Mouse (Mus musculus): ENCODE data around the gene Fcrl5.
"Not testable (repeated sequence)": the region's sequence is repeated elsewhere in the genome, so short reads cannot be mapped to it uniquely, and the experiment has no call there.

Fcrl5 gene

GRCm38 (mm10) chr3:87435479-87435878, at the start of gene Fcrl5:
Gene Fcrl5 (plus strand): TSS chr3:87435773.
- no peak for DNase-seq

DNA sequence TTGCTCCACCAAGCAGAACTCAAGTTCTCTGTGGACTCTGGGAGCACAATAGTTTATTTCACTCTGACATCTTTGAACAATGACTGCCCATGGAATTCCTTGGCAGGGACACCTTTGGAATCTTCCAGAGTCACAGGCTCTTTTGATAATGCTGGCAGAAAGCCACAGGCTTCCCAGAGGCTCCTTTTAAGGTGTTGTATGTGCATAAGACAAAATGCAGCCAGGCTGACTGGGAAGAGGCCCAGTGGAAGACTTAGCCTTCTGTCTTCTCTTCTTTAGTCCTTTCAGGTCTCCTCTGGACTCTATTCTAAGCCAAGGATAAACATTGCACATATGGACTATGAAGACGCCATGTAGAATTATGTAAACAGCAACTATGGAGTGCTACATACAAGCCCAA, 44.6 kb upstream of the Fcrl5 start:
- no peak for DNase-seq

DNA sequence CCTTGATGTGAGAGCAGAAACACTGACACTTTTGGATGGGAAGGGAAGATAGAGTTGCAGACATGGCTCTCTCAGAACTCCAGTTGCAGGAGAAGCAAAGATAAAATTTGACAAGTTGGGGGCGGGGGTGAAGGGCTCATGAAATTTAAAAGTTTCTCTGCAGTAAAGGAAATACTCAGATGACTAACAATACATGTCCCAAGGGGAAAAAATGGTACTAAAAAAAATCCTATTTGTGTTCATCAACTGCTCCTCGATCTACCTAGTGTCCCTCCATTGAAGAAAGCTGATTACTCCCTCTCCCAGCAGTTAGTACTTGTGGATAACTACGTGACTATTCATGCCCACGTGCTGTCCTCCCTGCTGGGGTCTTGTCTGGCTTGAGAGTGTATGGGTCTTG, 36.8 kb upstream of the Fcrl5 start:
- DNase-seq, result no peak

- no peak for DNase-seq
Observed at GRCm38 (mm10) chr3:87399906-87400305, 35.7 kb upstream of the Fcrl5 start.

DNA sequence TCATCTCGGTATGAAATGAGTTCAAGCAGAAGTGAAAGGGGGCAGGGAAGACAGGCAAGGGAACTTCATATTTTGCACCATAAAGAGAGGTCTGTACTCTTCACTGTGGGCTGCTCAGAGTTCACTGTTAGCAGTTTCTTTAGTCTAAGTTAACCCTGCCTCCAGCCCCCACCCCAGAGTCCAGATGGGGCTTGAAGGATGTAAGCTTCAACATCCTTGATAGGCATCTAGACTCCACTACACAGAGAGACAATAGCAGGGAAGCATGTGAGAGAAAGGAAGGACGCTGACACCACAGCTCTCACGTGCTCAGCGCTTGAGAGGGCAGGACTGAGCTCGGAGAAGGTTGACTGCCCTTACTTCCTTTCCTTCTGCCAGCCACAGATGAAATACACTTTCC, 34.3 kb upstream of the Fcrl5 start:
- no peak for DNase-seq

GRCm38 (mm10) chr3:87408171-87408570, 27.4 kb upstream of the Fcrl5 start:
- no peak for DNase-seq

DNA sequence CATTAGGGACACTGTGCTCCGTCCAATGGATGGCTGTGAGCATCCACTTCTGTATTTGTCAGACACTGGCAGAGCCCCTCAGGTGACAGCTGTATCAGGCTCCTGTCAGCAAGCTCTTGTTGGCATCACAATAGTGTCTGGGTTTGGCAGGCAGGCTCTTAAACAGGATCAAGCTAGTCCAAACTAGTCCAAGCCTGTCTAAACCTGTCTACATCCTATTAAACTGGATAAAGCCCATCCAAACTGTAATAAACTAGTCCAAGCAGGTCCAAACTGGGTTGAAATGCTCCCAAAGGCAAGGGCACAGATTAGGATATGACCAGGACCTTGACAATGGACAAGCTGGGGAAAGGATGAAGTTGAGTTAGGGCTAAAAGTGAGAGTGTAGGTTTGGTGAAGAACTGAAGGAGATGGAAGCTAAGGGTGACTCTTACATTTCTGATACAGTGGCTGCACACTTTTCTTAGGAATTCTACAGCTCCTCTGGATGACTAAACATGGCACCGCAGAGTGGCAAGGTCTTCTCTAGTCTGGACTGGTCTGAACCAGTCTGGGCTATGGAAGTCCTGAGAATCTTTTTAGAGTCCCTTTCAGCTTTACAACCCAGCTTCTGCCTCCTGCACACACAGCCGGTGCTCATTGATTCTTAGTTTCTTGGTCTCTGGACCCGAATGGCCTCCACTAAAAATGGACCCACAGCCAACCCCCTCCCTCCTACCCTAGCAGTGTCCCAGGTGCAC, 26.2 kb upstream of the Fcrl5 start:
- DNase-seq, result no peak

DNA sequence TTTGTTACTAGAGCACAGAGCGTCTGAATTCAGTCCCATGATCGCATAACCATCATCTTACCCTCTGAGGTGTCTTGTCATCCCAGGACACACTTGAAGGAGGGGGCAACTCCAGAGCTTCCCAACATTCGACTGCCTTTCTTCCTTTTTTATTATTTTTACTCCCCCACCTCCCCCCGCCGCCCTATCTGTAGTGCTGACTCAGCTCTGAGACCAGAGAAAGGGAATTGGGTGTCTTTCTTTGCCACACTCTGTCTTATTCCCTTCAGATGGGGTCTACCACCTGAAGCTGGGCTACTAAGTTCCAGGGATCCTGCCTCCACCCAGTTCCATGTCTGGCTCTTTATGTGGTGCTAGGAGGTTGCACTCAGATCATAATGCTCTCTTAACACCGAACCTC, 25.0 kb upstream of the Fcrl5 start:
- DNase-seq, result no peak

DNA sequence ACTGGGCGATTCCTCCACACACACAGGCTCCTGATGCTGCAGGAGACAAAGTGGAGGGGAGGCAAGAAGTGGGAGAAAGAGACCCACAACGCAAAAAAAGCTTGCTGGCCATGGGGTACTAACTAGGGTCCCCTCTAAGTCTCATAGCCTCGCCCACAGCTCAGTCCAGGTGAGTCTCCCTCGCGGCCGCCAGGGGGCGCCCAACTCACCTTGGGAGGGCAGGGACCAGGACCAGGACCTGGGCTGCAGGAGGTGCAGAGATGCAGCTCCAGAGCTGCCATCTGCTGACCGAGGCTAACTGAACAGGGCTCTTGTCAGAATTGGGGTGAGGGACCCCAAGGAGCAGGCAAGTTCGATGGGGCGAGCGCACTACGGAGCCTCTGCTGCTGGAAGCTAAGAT, 24.4 kb upstream of the Fcrl5 start:
- peak; percentile 27 to 56 for DNase-seq

GRCm38 (mm10) chr3:87420645-87421044, 14.9 kb upstream of the Fcrl5 start:
- no peak for DNase-seq

DNA sequence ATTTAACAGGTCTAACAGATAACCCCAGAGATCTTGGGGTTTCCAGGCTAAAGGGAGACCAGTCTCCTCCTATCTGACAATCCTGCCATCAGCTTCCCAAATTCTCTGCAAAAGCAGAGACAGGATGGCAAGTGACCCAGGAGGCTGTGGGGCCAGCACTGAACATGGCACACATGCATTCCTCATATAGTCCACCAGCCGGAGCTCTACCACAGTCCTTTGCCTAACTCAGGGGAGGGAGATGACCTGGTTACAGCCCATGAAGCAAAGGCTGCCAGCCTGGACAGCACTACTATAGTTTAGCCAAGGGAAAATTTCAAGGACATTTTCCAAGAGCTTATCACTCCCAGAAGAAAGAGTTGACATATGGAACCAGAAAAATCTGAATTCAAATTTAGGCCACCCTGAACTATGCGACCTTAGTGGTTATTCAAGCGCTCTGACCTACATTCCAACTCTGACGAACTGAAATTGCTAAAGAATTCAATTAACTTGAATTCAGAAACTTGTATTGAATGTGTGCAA, 13.1 kb upstream of the Fcrl5 start:
- no peak for DNase-seq

DNA sequence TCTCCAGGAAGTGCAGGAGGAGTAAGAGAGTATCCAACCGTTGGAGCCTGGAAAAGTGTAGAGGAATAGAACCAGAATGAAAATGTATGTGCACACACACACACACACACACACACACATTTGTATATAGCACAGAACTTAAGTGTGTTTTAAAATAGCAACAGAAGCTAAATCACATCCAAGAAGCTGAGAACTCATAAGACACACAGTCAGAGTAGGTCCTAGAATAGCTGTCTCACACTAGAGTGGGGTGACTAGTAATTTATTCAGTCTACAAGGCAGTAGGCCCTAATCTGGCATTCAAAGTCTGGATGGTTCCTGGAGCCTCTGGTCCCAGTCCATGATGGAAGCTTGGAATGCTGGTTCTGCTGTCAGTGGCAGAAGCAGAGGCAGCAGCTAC, 5.0 kb downstream of the Fcrl5 start:
- DNase-seq, result no peak

DNA sequence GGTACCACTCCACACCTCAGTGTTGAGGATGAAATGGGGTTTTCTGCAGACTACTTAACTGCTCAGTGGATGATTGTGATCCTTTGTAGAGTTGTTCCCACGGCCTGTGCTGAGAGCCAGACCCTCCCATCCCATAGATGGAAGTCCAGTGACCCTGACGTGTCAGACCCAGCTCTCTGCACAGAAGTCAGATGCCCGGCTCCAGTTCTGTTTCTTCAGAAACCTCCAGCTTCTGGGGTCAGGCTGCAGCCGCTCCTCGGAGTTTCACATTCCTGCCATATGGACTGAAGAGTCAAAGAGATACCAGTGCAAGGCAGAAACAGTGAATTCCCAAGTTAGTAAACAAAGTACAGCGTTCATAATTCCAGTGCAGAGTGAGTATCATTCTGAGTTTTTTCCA, 8.4 kb downstream of the Fcrl5 start:
- no peak for DNase-seq

DNA sequence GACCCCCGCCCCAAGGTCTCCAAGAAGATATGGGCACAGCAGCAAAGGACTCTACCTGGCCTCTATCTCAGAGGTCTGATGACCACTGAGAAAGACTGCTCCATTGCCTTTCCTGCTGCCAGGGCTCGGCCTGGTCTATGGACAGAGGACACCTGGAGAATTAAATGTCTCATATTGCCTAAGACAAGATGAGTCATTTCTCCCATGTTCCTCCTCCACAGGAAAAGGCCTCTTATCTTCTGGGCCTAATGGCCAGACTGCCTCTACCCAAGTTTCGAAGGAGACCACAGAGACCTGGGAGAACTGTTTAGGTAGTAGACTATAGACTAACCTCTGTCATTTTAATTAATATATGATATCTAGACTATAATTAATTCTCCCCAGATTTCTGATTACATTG, 29.9 kb downstream of the Fcrl5 start:
- no peak for DNase-seq

- no peak for DNase-seq
Observed at GRCm38 (mm10) chr3:87467011-87467410, 31.4 kb downstream of the Fcrl5 start.

GRCm38 (mm10) chr3:87467416-87467815, 31.8 kb downstream of the Fcrl5 start:
- no peak for DNase-seq

DNA sequence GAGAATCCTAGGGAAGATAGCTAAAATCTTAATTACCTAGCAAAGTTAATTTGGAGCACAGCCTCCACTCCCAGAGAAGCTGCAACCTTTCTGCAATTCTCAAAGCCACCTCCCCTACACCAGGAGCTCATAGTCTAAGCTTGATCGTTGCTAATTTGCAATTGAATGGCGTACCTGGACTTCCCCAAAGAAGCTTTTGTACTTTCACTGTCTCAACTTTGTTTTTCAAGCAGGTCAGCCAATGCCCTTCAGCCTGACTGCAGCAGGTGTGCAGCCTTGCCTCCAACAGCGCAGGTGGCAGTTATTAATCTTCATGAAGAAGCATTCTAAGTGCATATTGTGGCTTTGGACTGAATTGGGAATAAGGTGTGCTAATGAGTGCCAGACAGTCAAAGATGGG, 42.4 kb downstream of the Fcrl5 start:
- DNase-seq, result not testable (repeated sequence)

GRCm38 (mm10) chr3:87478596-87478995, 43.0 kb downstream of the Fcrl5 start:
- DNase-seq, result not testable (repeated sequence)

GRCm38 (mm10) chr3:87479230-87479629, 43.7 kb downstream of the Fcrl5 start:
- DNase-seq, result not testable (repeated sequence)

GRCm38 (mm10) chr3:87487392-87487791, 51.8 kb downstream of the Fcrl5 start:
- no peak for DNase-seq

- DNase-seq, result no peak
Observed at GRCm38 (mm10) chr3:87487911-87488310, 52.3 kb downstream of the Fcrl5 start.

GRCm38 (mm10) chr3:87498266-87498665, 62.7 kb downstream of the Fcrl5 start:
- DNase-seq, result no peak

- DNase-seq, result peak; percentile 64 to 82
Observed at GRCm38 (mm10) chr3:87499072-87499471, 63.5 kb downstream of the Fcrl5 start.

DNA sequence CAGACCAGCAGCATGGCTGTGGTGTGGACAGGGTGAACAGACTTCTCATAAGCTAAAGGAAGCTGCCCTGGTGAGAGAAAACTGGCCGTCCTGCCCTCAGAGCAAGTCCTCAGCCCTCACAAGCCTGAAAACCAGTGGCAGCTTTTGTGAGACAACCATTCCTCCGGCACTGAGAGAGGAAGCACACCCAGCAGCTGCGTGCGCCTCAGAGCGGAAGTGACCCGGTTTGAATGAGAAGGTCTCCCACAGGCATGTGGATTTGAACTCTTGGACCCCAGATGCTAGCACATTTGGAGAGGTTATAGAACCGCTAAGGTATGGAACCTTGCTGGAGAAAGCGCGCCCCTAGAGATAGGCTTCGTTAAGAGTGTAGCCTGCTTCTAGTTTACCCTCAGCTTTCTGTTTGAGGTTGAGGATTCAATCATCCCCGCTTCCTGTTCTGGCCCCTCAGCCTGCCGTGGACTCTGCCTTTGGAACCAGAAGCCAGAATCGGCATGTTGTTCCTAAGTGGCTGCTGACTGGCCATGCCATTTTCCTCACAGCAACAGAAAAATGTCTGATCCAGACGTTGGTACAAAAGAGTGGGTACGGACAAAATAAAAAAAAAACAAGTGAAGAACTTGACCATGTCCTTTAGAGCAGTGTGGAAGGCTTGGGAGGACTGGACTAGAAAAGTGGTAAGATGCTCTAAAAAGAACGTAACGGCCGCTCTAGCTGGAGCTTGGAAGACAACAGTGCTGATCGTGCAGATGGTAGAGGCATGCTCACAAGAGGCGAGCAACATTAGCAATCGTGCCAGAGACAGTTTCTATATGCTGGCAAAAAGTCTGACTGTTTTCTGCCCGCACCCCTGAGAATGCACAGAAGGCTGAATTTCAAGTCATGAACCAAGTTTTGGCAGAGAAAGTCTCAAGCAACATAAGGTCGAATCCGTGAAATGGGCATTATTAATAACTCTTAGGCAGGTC, 64.8 kb downstream of the Fcrl5 start:
- DNase-seq, result no peak

Measured in kidney, postnatal 25 days (tissue).